Mouse (Mus musculus) E14TG2a.4 (cell line): ENCODE results near the gene Kcnq5.

Experiments used
- CTCF ChIP-seq: conservative IDR thresholded peaks from 2 replicates; pipeline ENCODE4 v1.5.1; 2014; ENCODE audit warnings: low read length
- NANOG ChIP-seq: IDR thresholded peaks from 2 replicates; pipeline ENCODE4 v1.6.1; 2014; ENCODE audit warnings: borderline replicate concordance, low read length, mixed read lengths

GRCm38 (mm10) chr1:21967139-21967538 lies 5.4 kb upstream of the Kcnq5 start:
- no peak for TF ChIP-seq CTCF
- TF ChIP-seq NANOG = no peak
